Mouse (Mus musculus): ENCODE data around the gene Hist1h2ah. TPM values are rescaled to one million over a fixed set of nuclear protein-coding genes. Genes with fewer than 3 reads are reported as not detected.
"Not testable (repeated sequence)": the region's sequence is repeated elsewhere in the genome, so short reads cannot be mapped to it uniquely, and the experiment has no call there.

Gene Hist1h2ah
- polyA plus RNA-seq (2012): 3,459 and 5,297 TPM in 2 replicates

DNA sequence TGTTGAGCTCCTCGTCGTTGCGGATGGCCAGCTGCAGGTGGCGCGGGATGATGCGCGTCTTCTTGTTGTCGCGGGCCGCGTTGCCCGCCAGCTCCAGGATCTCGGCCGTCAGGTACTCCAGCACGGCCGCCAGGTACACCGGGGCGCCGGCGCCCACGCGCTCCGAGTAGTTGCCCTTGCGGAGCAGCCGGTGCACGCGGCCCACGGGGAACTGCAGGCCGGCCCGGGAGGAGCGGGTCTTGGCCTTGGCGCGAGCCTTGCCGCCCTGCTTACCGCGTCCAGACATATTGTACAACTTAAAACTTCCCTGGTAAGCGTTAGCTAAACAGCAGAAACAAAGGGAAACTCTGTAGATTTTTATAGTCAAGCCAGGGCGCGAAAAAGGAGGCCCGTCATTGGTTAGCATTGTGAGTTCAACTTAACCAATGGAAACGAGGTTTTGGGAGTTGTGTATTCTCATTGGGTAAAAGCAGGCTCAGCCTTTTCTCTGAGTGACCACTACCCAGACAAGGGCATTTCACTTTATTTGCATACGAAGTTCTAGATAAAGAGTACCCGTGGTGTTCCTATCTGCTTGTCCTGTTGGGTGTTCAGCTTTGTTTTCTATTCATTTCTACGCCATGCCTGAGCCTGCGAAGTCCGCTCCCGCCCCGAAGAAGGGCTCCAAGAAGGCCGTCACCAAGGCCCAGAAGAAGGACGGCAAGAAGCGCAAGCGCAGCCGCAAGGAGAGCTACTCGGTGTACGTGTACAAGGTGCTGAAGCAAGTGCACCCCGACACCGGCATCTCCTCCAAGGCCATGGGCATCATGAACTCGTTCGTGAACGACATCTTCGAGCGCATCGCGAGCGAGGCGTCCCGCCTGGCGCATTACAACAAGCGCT, at the start of gene Hist1h2ah, which contains the start of gene Hist1h2bk:
Hist1h2ah (minus strand) TSS at position 302 of the 882 bp plus-strand sequence.
Hist1h2bk (plus strand) TSS at position 604 of the 882 bp plus-strand sequence.
- not testable (repeated sequence) for TF ChIP-seq GATA1 (IDR thresholded peaks at IDR 0.05; ENCODE audit: low read length)

GRCm38 (mm10) chr13:22084140-22084539, 48.8 kb upstream of the Hist1h2ah start, which contains the start of gene Vmn1r188:
TSS of gene Vmn1r188 (plus strand) at chr13:22084440.
- not testable (repeated sequence) for TF ChIP-seq GATA1 (IDR thresholded peaks at IDR 0.05; ENCODE audit: low read length)

DNA sequence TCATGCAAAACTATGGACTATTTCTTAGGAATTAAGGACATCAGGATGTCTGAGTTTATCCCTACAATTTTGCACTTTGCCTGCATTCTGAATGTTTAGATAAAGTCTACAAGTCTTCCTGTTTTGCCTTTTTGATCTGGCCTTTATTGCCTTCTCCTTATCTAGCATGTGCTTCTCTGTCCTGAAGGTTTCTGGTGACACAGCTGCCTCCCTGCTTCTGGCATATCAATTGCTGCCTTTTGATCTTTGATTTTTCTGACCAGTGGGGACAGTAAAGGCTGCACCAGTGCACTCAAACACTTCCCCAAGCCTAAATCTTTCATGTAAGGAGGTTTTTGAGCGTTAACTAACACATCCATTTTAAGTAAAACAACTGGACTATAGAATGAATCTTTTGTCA, 28.1 kb upstream of the Hist1h2ah start:
- no peak for TF ChIP-seq GATA1 (IDR thresholded peaks at IDR 0.05; ENCODE audit: low read length)

DNA sequence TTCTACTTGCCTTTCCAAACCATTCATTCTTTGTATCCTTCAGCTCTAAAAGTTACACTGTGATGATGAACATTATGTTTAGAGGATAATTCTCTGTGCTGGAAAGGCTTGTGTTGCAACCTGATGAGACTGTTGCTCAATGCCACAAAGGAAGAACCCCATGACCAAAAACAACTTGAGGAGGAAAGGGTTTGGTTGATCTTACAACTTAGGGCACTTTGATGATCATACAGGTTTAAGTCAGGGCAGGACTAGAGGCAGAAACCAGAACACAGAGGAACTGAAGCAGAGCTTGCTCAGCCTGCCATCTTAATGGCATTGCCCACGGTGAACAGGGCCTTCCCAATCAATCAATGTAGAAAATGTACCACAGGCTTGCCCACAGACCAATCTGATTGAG, 26.1 kb upstream of the Hist1h2ah start:
- TF ChIP-seq GATA1 (IDR thresholded peaks at IDR 0.05; ENCODE audit: low read length): no peak

- no peak for TF ChIP-seq GATA1 (IDR thresholded peaks at IDR 0.05; ENCODE audit: low read length)
Measured at GRCm38 (mm10) chr13:22053754-22054153, 18.4 kb upstream of the Hist1h2ah start.

- no peak for TF ChIP-seq GATA1 (IDR thresholded peaks at IDR 0.05; ENCODE audit: low read length)
Measured at GRCm38 (mm10) chr13:22051523-22051859, 16.1 kb upstream of the Hist1h2ah start.

DNA sequence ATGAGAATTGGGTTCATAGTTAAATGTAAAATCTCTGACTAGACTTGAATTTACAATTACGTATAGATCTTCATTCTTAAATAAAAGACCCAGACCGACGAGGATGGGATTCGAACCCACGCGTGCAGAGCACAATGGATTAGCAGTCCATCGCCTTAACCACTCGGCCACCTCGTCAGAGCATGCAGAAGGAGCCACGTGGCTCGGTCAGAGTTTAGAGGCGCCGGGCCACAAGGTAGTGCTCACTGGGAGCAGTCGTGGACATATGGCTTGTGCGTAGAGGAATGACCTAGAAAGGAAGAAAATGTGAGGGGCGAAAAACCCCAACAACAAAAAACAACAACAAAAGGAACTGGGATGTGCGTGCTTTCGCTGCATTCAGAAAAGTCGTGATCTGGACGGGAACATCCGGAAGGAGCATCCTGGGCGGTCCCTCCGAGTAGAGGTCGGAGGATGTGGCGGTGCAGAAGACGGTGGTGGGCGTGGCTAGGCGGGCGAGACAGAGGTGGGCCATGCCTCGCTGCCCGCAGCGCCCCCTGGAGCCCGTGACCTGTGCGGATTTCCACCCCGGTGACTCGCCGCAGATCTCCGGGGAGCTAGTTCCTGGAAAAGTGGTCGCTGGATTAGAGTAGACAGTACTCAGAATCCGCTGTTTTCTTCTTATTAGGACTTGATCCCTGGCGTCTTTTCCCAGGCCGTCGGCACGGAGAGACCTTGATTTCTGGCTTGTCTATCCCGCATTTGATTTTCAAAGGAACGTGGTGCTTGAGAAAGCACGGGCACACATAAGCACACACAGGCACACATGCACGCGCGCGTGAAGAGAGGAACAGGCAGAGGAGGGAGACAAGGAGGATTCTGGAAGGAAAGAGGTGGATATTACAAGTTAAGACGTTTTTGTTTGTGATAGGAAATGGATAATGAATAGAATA, 15.5 kb upstream of the Hist1h2ah start:
- no peak for TF ChIP-seq GATA1 (IDR thresholded peaks at IDR 0.05; ENCODE audit: low read length)

DNA sequence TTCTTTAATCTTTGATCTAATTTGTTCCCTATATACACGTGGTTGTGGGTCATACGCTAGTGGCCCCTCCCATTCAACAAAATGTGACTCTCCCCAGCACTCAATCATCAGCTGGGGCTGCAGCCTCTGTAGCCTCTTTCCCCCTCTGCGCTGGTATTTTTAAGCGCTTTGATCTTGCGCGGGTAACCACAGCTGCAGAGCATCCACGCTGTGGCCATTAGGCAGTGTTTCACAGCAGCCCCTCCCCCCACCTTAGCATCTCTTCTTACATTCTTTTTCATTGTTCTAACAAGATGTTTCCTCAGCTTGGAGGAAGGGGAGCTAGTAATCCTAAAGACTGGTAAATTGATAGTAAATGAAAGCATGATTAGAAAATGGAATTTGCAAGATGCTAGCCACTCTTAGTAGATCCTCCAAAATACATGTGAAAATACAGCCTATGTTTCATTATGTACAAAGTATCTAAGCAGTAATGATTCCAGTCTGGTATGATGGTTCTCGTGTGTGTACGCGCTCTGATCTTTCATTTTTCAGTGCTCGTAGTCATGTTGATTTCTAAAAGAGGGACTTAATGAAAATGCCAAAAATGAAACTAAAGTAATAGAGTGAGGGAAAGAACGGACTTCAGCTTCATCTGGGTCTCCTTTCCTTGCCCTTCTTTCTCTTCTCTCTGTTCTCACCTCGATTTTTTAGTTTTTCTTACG, 14.5 kb upstream of the Hist1h2ah start:
- no peak for TF ChIP-seq GATA1 (IDR thresholded peaks at IDR 0.05; ENCODE audit: low read length)

DNA sequence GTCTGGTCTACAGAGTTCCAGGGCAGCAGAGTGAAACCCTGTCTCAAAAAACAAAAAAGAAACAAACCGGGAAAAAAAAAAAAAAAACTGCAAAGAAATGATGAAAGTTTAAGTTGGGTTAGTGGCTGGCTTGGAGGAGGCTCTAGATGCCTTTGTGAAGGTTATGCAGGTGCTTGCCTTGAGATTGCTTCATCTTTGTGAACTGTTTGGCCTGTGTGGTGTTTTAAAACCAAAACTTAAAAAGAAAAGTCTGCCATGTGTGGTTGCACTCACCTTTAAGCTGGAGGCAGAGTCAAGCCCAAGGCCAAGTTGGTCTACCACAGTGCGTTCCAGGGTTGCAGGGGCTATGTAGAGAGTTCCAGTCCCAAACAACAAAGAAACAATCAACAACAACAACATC, 13.7 kb upstream of the Hist1h2ah start:
- no peak for TF ChIP-seq GATA1 (IDR thresholded peaks at IDR 0.05; ENCODE audit: low read length)

GRCm38 (mm10) chr13:22045311-22045710, 9.9 kb upstream of the Hist1h2ah start:
- TF ChIP-seq GATA1 (IDR thresholded peaks at IDR 0.05; ENCODE audit: low read length): no peak

GRCm38 (mm10) chr13:22044432-22045155, 9.2 kb upstream of the Hist1h2ah start:
- TF ChIP-seq GATA1 (IDR thresholded peaks at IDR 0.05; ENCODE audit: low read length): no peak

- no peak for TF ChIP-seq GATA1 (IDR thresholded peaks at IDR 0.05; ENCODE audit: low read length)
Measured at GRCm38 (mm10) chr13:22043503-22044431, 8.4 kb upstream of the Hist1h2ah start.
